Mouse (Mus musculus) stomach, postnatal 0 days (tissue): Measurements from ENCODE around the gene Gm5796.
"Not testable (repeated sequence)": the region's sequence is repeated elsewhere in the genome, so short reads cannot be mapped to it uniquely, and the experiment has no call there.

Experiments used
- CTCF ChIP-seq: IDR thresholded peaks from 2 replicates; pipeline ENCODE4 v1.5.1; 2016; ENCODE audit warnings: antibody characterized with exemption, low read depth, mild to moderate bottlenecking, moderate library complexity
- EP300 ChIP-seq: optimal IDR thresholded peaks from 2 replicates; pipeline ENCODE3; 2016; ENCODE audit warnings: antibody characterized with exemption

DNA sequence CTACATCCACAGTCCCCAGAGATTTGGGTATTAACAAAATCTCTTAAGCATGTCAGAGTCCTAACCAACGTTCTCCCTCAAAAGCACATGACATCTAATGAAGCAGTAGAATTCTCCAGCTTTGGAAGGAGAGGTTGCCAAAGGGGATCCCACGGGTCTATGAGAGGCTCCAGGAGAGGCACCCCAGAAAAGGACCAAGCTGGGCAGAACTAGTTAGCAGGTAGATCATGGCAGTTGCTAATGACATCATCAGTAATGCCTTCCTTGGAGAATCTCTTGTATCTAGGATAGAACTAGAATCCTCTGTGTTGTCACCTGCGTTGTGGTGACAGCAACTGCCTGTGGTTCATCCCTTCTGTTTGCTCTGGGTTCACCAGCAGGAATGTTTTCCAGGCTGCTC lies 25.6 kb upstream of the Gm5796 start, which contains the start of gene Gm3099:
- TF ChIP-seq EP300, CTCF: not testable (repeated sequence)
